16 mouse cellular contexts compared by ENCODE assay signal in genomic region chr10:61533285-61533684, GRCm38 (mm10). TPM values are rescaled to one million over a fixed set of nuclear protein-coding genes. Genes with fewer than 3 reads are reported as not detected.
DNase-seq lines count a peak whose midpoint lies in the region; ATAC-seq lines count a peak whose summit lies in the region.
"Had no signal": no experiment of that assay in that cellular context is flagged by ENCODE, and none has a peak within 500 bp of the region (broad histone marks: within the 10 kb centered on the region; RNA-seq: fewer than 3 reads in every experiment).

No protein-coding gene starts in this region.

- H3K36me3 ChIP-seq in heart, embryonic 10.5 days: peaks cover 11% of the 10 kb centered on the region; the same call in 1 of the 2 replicates
- H3K36me3 ChIP-seq in heart, embryonic 12.5 days: peaks cover 11% of the 10 kb centered on the region
- H3K36me3 ChIP-seq in forebrain, embryonic 16.5 days (ENCODE audit: control insufficient read depth, insufficient read depth): no peaks in the 10 kb centered on the region
- H3K36me3 ChIP-seq in midbrain, embryonic 15.5 days (replicated peaks): no peaks in the 10 kb centered on the region
- H3K36me3 ChIP-seq: embryonic facial prominence, embryonic 13.5 days had no signal

- ATAC-seq in heart, embryonic 12.5 days (ENCODE audit: insufficient number of reproducible peaks, low FRiP score): no peak
- ATAC-seq in forebrain, embryonic 16.5 days: no peak
- ATAC-seq in midbrain, embryonic 15.5 days (replicated peaks): no peak
- ATAC-seq: inflammation-experienced regulatory T-cells, adult 6 months had no signal

- H3K27ac ChIP-seq in heart, embryonic 10.5 days: peak overlapping the region; percentile 83; the same call in 1 of the 2 replicates
- no peak overlapping the region for H3K27ac ChIP-seq in heart, embryonic 12.5 days (ENCODE audit: poor library complexity, severe bottlenecking)
- peak overlapping the region; percentile 41; the same call in 1 of the 2 replicates for H3K27ac ChIP-seq in forebrain, embryonic 16.5 days (ENCODE audit: low read length)
- H3K27ac ChIP-seq in midbrain, embryonic 15.5 days: peak overlapping the region; percentile 50; the same call in 1 of the 2 replicates
- H3K27ac ChIP-seq: embryonic facial prominence, embryonic 13.5 days had no signal

- H3K4me3 ChIP-seq in heart, embryonic 10.5 days: no peak overlapping the region
- H3K4me3 ChIP-seq in heart, embryonic 12.5 days: no peak overlapping the region
- H3K4me3 ChIP-seq in forebrain, embryonic 16.5 days (replicated peaks; ENCODE audit: low read length): no peak overlapping the region
- H3K4me3 ChIP-seq in midbrain, embryonic 15.5 days: no peak overlapping the region
- H3K4me3 ChIP-seq: embryonic facial prominence, embryonic 13.5 days had no signal

- H3K4me1 ChIP-seq in heart, embryonic 10.5 days: peaks cover 60% of the 10 kb centered on the region
- H3K4me1 ChIP-seq in heart, embryonic 12.5 days (replicated peaks): peaks cover 63% of the 10 kb centered on the region
- H3K4me1 ChIP-seq in forebrain, embryonic 16.5 days (replicated peaks; ENCODE audit: control insufficient read depth, insufficient read depth, low read length): peaks cover 41% of the 10 kb centered on the region
- H3K4me1 ChIP-seq in midbrain, embryonic 15.5 days: peaks cover 60% of the 10 kb centered on the region

- H3K27me3 ChIP-seq in heart, embryonic 10.5 days (ENCODE audit: insufficient read depth, poor library complexity, severe bottlenecking): no peaks in the 10 kb centered on the region
- H3K27me3 ChIP-seq in heart, embryonic 12.5 days (replicated peaks): no peaks in the 10 kb centered on the region
- no peaks in the 10 kb centered on the region for H3K27me3 ChIP-seq in forebrain, embryonic 16.5 days (replicated peaks; ENCODE audit: control insufficient read depth, insufficient read depth, low read length)
- H3K27me3 ChIP-seq in midbrain, embryonic 15.5 days (replicated peaks): no peaks in the 10 kb centered on the region
- H3K27me3 ChIP-seq: CH12.LX; embryonic facial prominence, embryonic 13.5 days had no signal

- no peaks in the 10 kb centered on the region for H3K9me3 ChIP-seq in heart, embryonic 10.5 days
- no peaks in the 10 kb centered on the region for H3K9me3 ChIP-seq in heart, embryonic 12.5 days (replicated peaks)
- no peaks in the 10 kb centered on the region for H3K9me3 ChIP-seq in forebrain, embryonic 16.5 days (ENCODE audit: control insufficient read depth, low read length)
- no peaks in the 10 kb centered on the region for H3K9me3 ChIP-seq in midbrain, embryonic 15.5 days
- H3K9me3 ChIP-seq: embryonic facial prominence, embryonic 13.5 days had no signal

- intact Hi-C loops in gastrocnemius, postnatal 36 days (cut with DNase I): no loop called here

- no peak overlapping the region for H3K9ac ChIP-seq in heart, embryonic 12.5 days
- no peak overlapping the region for H3K9ac ChIP-seq in forebrain, embryonic 16.5 days (replicated peaks; ENCODE audit: low read depth, low read length)
- H3K9ac ChIP-seq in midbrain, embryonic 15.5 days: no peak overlapping the region
- H3K9ac ChIP-seq: embryonic facial prominence, embryonic 13.5 days had no signal

- WGBS in heart, embryonic 10.5 days: 65% methylated on average over 7 of the region's 7 CpGs
- WGBS in heart, embryonic 12.5 days: 68% methylated on average over 7 of the region's 7 CpGs
- 66% methylated on average over 7 of the region's 7 CpGs for WGBS in forebrain, embryonic 16.5 days
- 53% methylated on average over 7 of the region's 7 CpGs for WGBS in midbrain, embryonic 15.5 days

- DNase-seq in heart, embryonic 10.5 days (ENCODE audit: low spot score): no peak
- DNase-seq in ZHBTc4 (ENCODE audit: low read depth, low spot score): peak; percentile 26
- DNase-seq in ovary, postnatal 14 days (ENCODE audit: low spot score): no peak
- no peak for DNase-seq in testis, postnatal 10 days (ENCODE audit: low spot score)
- DNase-seq in gastrocnemius, postnatal 36 days: no peak
- DNase-seq: adrenal gland, postnatal 14 days; heart, postnatal 14 days; liver; lung, adult 18-20 months; thymus, postnatal 4 days had no signal

- no peak overlapping the region for H3K4me2 ChIP-seq in heart, embryonic 12.5 days
- no peak overlapping the region for H3K4me2 ChIP-seq in forebrain, embryonic 16.5 days (ENCODE audit: low read length)
- no peak overlapping the region for H3K4me2 ChIP-seq in midbrain, embryonic 15.5 days
- H3K4me2 ChIP-seq: embryonic facial prominence, embryonic 13.5 days had no signal

RNA-seq across cellular contexts. Expression of gene Lrrc20, which starts 57.7 kb away (rescaled TPM):
- polyA plus RNA-seq in heart, embryonic 10.5 days (2016; fragmentation: Nextera tagmentation; extraction: Ambion mirVana): 10.5 and 14.0 TPM in 2 replicates
- polyA plus RNA-seq in heart, embryonic 12.5 days (2016; fragmentation: Nextera tagmentation; extraction: Ambion mirVana): 12.6 and 13.3 TPM in 2 replicates
- polyA plus RNA-seq in forebrain, embryonic 16.5 days (2015; fragmentation: Nextera tagmentation; extraction: Ambion mirVana): 25.7 and 28.1 TPM in 2 replicates
- 18.1 TPM in 2 replicates for polyA plus RNA-seq in midbrain, embryonic 15.5 days (2015; fragmentation: Nextera tagmentation; extraction: Ambion mirVana)
- total RNA-seq in gastrocnemius, postnatal 36 days (2021): 100 to 1,000 TPM; 131 to 150 TPM
